Mouse (Mus musculus) left cerebral cortex, postnatal 36 days (tissue): ENCODE measurements around the gene Cphx3. TPM values are rescaled to one million over a fixed set of nuclear protein-coding genes. Genes with fewer than 3 reads are reported as not detected.
"Not testable (repeated sequence)": the region's sequence is repeated elsewhere in the genome, so short reads cannot be mapped to it uniquely, and the experiment has no call there.

Experiments
- DNase-seq, 2 experiments: peaks; one replicate each; pipeline ENCODE4 v3.0.0; 2021 to 2022; ENCODE audit warnings: low spot score in 2 of 2, mixed read lengths in 1 of 2
- intact Hi-C: fragments of 180-260 bp; cut with DNase I; formaldehyde crosslinking; loops from one replicate; pipeline ENCODE4 v1.15.1; 2025
- total RNA-seq, 2 experiments: library from RNA; stranded (reverse); gene quantifications; 2 replicates each; pipeline ENCODE4 v1.2.3; 2021

Cphx3 gene
- total RNA-seq, 2 experiments from 2014 or later: not detected

DNA sequence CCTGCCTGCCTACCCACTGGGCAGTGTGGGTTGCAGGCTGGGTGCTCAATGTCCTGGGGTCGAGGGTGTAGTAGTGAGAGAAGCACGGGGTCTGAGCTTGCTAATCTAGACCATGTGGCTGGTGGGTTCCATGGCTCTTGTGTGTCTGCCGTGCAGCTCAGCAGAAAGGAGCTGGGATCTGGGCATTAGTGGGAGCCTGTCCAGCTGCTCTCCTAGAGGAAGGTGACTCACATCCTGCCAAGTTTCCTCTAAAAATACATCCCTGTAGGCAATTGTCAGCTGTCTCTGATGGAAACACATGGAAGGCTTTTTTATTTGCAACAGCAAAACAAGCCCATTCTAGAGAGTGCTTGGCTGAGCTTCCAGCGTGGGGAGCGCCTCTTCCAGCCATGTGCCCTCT lies 80.3 kb downstream of the Cphx3 start:
- intact Hi-C loops, DNase-seq: not testable (repeated sequence)

- intact Hi-C loops: not testable (repeated sequence)
Measured at GRCm38 (mm10) chr14:26165266-26165665, 83.2 kb downstream of the Cphx3 start.

DNA sequence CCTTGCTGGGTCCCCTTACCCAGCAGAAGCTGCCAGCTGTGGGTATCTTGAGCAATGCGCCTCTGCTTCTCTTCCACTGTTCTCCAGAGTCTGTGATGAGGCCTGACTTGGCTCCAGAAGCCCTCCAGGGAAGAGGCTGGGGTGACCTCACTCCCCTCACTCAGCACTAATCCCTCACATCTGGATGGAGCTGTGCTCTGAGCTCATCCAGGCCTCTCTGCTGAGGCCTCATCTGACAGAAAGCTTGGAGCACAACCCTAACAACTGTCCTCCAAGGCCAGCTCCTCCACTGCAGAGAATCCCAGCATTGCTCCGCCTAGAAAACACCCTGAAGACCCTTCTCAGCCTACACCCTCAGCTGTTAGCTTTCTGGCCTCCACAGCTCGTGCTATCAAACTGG lies 91.9 kb downstream of the Cphx3 start:
- intact Hi-C loops, DNase-seq: not testable (repeated sequence)

More at GRCm38 (mm10) chr14:26165266-26165665, 83.2 kb downstream of the Cphx3 start:
- not testable (repeated sequence) for DNase-seq

DNA sequence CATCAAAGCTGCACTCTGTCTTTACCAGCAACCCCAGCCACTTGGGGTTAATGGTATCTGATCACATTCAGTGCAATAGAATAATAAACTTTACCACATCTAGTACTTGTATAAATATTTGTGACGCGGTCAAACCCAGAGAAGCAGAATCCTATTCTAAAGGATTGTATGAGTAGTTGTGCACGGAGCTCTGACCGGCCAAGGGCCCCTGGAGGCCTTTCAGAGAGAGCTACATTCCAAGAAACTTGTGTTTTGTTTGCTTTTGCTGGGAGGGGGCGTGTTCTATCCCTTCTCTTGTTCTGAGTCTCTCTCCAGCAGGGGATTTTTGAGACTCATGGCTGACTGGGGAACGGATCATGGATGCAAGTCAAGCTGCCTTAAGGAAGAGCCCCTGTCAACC lies 92.9 kb downstream of the Cphx3 start:
- intact Hi-C loops, DNase-seq: not testable (repeated sequence)

- intact Hi-C loops, DNase-seq: not testable (repeated sequence)
Measured at GRCm38 (mm10) chr14:26181660-26182059, 99.6 kb downstream of the Cphx3 start.

DNA sequence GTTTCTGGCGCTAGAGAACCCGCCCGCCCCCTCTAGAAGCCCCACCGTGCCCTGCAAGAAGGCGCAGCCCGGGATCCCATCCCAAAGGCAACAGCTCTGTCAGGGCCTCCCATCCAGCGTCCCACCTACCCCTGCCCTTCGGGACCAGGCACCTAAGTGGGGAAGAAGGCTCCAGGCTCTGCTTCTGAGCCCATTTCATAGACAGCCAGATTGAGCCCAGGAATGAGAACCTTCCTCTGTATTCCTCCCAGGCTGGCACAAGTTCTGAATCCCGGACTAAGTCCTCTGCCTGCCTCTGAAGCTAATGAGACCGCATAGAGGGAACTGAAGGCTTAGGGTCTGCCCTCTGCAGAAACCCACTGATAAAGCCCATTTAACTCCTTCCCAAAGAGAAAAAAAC lies 100.3 kb downstream of the Cphx3 start, which contains the start of gene Plac9b:
Gene Plac9b, minus strand, starts transcription at position 101 of the 400 bp plus-strand sequence.
- DNase-seq, intact Hi-C loops: not testable (repeated sequence)

- DNase-seq, intact Hi-C loops: not testable (repeated sequence)
Measured at GRCm38 (mm10) chr14:26186638-26187037, 104.5 kb downstream of the Cphx3 start.

DNA sequence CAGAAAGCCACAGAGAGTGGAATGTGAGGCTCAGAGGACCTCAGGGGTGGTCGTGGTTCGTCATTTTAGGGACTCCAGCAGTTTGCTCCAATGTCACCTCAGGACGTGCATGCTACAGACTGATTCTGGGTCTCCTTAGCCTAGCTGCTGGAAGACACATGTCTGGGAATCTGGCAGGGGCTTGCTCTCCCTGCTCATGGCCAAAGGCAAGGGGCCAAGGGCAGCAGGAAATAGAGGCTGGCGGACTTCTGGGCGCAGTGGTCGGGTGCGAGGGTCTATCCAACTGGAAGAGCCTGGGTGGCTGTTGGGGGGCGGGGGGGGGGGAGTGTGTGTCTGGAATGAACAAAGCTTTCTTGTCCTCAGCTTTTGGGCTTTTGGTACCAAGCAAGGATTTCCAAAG lies 106.3 kb downstream of the Cphx3 start:
- DNase-seq, intact Hi-C loops: not testable (repeated sequence)

DNA sequence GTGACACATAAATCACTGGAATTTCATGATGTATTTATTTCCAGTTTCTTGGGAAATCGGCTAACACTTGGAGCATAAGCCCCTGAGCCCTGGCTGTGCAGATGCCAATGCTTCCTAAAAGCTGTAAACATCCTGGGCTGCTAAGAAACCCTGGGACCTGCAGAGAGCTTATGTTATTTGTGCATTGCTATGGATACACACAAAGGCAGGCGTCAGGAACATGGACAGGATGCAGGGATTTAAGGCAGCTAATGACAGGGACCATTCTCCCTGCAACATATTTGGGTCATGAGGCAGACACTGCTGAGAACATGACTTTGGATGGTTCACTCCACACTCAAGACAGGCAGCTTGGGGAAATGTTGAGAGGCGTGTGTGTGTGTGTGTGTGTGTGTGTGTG lies 115.8 kb downstream of the Cphx3 start:
- intact Hi-C loops: not testable (repeated sequence)

GRCm38 (mm10) chr14:26206197-26206925 lies 124.3 kb downstream of the Cphx3 start:
- intact Hi-C loops: not testable (repeated sequence)

More for the DNA sequence above, 115.8 kb downstream of the Cphx3 start:
- not testable (repeated sequence) for DNase-seq

GRCm38 (mm10) chr14:26206926-26207247 lies 124.8 kb downstream of the Cphx3 start, which contains the start of gene Tmem254b:
Gene Tmem254b, minus strand, starts transcription at chr14:26207041.
- intact Hi-C loops, DNase-seq: not testable (repeated sequence)

More at GRCm38 (mm10) chr14:26206197-26206925, 124.3 kb downstream of the Cphx3 start:
- not testable (repeated sequence) for DNase-seq

DNA sequence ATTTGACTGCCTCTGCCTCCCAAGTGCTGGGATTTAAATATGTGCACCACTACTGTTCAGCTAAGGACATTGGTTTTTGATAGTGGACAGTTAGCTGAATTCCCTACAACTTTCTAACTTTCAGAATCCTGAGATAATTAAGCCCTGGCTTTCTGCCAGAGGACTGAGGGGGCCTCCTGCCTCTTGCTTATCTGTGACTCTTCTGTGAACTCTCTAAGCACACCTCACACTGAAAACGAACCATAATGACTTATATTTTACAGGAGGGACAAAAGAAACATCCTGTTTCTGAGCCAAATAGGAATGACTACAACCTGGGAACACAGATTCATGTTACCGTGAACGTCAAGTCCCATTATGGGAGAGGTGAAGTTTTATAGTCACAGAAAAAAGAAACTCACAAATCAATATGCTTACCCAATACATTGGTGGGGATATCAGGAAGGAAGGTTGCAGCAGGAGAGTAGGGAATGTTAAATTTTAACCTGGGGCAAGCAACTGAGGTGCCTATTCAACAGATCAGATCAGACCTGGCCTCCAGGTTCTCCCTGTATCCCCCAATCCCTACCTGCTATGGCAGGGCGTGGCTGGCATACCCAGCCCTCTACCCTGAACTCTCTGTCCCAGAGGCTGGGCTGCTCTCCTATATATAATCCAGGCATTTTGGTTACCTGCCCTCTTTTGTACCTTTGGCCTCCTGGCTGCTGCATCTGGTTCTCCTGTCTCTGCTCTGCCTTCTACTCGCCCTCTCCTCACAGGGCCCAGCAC lies 134.3 kb downstream of the Cphx3 start:
- intact Hi-C loops, DNase-seq: not testable (repeated sequence)

- intact Hi-C loops, DNase-seq: not testable (repeated sequence)
Measured at GRCm38 (mm10) chr14:26237183-26237582, 155.1 kb downstream of the Cphx3 start.

DNA sequence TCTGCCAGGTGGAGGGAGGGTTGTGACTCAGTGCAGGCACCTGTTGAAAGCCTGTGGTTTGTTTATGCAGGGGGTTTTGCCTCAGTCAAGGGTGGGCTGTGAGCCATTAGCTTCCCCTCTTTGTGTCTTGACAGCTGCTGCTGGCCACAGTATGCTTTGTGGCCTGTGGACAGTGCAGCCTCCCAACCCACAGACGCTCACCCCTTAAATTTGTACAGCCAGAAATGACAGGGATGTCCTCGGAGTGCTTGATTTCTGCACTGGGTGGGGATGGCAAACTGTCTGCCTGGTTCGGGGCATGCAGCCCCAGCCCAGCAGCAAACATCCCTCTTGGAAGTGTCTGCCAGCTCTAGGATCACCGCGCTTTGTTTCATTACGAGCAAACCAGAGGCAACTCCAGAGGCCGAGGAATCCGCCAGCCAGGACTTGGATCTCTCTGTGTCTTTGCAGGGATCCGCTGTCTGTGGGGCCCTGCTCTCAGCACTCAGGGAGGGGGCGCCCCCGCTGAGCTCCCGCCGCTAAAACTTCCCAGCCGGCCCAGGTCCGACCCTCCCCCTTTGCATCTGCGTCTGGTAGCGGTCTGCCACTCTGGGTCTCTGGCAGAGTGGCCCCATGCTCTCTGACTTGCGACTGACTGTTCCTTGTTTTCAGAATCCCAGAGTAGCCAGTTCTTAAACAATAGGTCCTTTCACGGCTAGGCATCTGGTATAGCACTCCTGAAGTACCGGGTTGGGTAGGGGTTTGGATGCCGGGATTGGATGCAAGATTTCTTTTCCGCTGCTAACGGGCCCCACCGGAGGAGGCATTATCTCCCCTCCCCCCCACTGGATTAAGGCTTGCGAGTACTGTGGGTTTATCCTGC lies 175.9 kb downstream of the Cphx3 start, which contains the start of gene Duxbl3:
Gene Duxbl3, plus strand, starts transcription at position 207 of the 862 bp plus-strand sequence.
- DNase-seq, intact Hi-C loops: not testable (repeated sequence)

DNA sequence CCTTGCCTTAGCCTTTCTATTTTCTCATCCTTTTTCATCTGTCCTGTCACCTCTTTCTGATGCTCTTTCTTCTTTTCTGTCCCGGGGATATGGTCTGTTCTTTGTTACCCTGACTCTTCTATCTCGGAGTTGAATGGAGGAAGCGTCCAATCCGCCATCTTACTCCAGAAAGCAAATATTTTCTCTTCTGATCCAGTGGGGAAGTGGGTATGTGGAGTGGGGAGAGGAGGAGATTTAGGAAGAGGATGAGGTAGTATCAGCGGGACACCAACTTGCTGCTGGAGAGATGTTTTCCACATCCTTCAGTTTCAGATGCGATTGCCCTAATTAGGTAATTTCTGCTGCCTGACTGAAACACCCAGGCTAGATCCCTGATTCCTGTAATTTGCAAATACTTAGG lies 176.6 kb downstream of the Cphx3 start:
- DNase-seq, intact Hi-C loops: not testable (repeated sequence)

Other genes with a start within 250 kb of the Cphx3 start
- gene Anxa11, start 240.1 kb upstream of the Cphx3 start, total RNA-seq: 10 to 100 TPM; 32.7 to 34.8 TPM
- gene Plac9a, start 179.2 kb upstream of the Cphx3 start, total RNA-seq: not detected
- 10 to 100 TPM in 1 of 2 experiments, 1 to 10 TPM in 1; 8.8 to 10.6 TPM for gene Tmem254a, start 154.6 kb upstream of the Cphx3 start, total RNA-seq
- gene Cphx1, start 144.0 kb upstream of the Cphx3 start, total RNA-seq: not detected
- gene Duxbl1, start 103.7 kb upstream of the Cphx3 start, total RNA-seq: under 1 TPM; 0.36 to 0.44 TPM
- 1 to 10 TPM; 1.7 to 3.1 TPM for gene Gm9780, start 39.6 kb upstream of the Cphx3 start, total RNA-seq
- gene Tmem254c, start 14.9 kb upstream of the Cphx3 start, total RNA-seq: 10 to 100 TPM; 17.4 to 29.6 TPM
- not detected for gene Cphx2, start 781 bp upstream of the Cphx3 start, total RNA-seq
- gene Duxbl2, start 36.1 kb downstream of the Cphx3 start, total RNA-seq: under 1 TPM in 1 of 2 experiments, not detected in 1; 0.17 TPM
- 1 to 10 TPM; 6.3 to 9.0 TPM for gene Plac9b, start 100.2 kb downstream of the Cphx3 start, total RNA-seq
- 10 to 100 TPM; 18.2 to 19.0 TPM for gene Tmem254b, start 124.7 kb downstream of the Cphx3 start, total RNA-seq
- gene Duxbl3, start 175.7 kb downstream of the Cphx3 start, total RNA-seq: 1 to 10 TPM in 1 of 2 experiments, under 1 TPM in 1; 0.86 to 1.0 TPM